Mouse (Mus musculus): ENCODE data around the gene Rad21l. TPM values are rescaled to one million over a fixed set of nuclear protein-coding genes. Genes with fewer than 3 reads are reported as not detected.
A peak's percentile ranks its signal among the peaks of the same experiment; 100 is the strongest.

The Rad21l gene
- 1 to 10 TPM; 1.8 to 2.5 (median 2.2) TPM for total RNA-seq (2022)

- DNase-seq (ENCODE audit: low spot score in 2 of 2) = no peak
Measured at GRCm38 (mm10) chr2:151668433-151668832, at the start of gene Rad21l. Gene Rad21l (minus strand): TSS chr2:151668533.

DNA sequence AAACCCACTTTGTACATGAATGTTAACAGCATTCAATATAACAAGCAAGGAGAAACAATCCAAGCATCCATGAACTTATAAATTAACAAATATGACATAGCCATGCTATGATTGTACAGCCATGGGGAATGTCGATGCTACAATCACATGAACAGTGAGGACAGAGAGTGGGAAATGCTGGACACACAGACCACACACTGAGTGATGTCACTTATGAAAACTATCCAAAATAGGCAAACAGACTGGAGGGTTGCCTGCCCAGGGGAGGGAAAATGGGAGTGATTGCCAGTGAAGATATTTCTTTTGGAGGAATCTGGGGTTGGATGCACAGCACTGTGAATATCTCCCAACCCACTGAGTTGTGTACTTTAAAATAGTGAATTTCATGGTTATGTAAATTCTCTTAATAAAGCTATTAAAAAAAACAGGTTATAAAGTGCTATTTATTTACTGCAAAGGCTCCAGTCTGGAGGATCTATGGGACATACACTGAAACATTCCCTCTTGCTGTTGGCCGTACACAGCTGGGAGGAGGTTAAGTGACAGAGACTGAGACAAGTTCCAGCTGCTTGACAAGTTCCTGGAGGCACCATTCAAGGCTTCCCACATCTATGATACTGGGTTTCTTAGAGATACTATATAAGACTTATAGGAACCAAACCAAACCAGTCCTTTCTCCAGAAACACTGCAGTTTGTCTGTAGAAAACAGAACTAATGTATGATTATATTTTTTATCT is 48.2 kb upstream of the Rad21l start:
- DNase-seq (ENCODE audit: low spot score in 2 of 2) = no peak

- DNase-seq (ENCODE audit: low spot score in 2 of 2) = no peak
Measured at GRCm38 (mm10) chr2:151715526-151715925, 47.2 kb upstream of the Rad21l start.

DNA sequence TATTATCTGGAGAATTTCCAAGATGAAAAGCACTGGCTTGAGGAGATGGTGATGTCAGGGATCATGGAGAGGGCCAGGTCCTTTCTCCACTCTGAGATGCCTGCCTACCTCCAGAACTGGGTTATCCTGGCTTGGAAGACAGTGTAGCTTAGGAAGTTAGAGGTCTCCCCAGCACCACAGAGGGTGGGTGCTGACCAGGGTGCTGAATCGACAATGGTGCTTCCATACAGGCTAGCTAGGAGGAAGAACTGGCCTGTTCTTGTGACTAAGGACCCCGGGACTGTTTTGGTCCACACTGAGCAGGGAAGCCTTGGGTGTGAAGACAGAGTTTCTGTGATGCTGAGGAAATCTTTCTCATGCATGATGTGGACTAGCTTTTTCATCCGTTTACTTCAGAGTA is 44.3 kb upstream of the Rad21l start:
- no peak for DNase-seq (ENCODE audit: low spot score in 2 of 2)

- no peak for DNase-seq (ENCODE audit: low spot score in 2 of 2)
Measured at GRCm38 (mm10) chr2:151702851-151703190, 34.5 kb upstream of the Rad21l start.

- peak in 1 of 2 experiments; percentile 23 for DNase-seq (ENCODE audit: low spot score in 2 of 2)
Measured at GRCm38 (mm10) chr2:151702146-151702850, 34.0 kb upstream of the Rad21l start.

GRCm38 (mm10) chr2:151701231-151702145 is 33.2 kb upstream of the Rad21l start, which contains the start of gene Tmem74b:
Gene Tmem74b (plus strand): TSS chr2:151702008.
- DNase-seq (ENCODE audit: low spot score in 2 of 2) = no peak

DNA sequence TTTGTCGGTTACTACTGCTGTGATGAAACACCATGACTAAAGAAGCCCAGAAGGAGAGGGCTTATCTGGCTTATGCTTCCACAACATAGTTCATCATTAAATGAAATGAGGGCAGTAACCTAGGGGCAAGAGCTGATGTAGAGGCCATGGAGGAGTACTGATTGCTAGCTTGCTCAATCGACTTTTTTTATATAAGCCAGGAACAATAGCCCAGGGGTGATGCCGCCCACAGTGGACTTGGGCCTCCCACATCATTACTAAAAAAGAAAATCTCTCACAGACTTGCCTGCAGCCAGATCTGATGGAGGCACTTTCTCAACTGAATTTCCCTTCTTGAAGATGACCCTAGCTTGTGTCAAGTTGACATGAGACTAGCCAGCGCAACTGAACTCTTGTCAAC is 14.6 kb upstream of the Rad21l start:
- no peak for DNase-seq (ENCODE audit: low spot score in 2 of 2)

GRCm38 (mm10) chr2:151682357-151682756 is 14.0 kb upstream of the Rad21l start:
- DNase-seq (ENCODE audit: low spot score in 2 of 2) = no peak

DNA sequence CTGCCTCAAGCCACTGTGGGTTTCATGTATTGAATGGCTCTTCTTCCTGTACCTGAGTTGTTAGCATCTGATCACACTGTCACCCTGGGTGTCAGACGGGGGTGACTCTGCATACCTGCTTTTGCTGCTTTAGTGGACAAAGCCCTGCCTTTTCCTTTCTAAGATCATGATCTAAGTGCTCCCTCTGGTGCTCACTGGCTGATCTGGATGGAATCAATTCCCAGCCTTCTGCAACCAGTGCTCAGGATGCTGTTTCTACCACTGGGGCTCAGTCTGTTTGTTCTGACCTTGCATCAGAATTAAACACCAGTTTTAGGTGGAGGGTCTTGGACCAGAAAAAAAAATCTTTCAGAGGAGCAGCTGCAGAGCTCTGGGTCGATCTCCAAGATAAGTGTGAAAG is 7.9 kb upstream of the Rad21l start:
- peak in 1 of 2 experiments; percentile 18 for DNase-seq (ENCODE audit: low spot score in 2 of 2)

DNA sequence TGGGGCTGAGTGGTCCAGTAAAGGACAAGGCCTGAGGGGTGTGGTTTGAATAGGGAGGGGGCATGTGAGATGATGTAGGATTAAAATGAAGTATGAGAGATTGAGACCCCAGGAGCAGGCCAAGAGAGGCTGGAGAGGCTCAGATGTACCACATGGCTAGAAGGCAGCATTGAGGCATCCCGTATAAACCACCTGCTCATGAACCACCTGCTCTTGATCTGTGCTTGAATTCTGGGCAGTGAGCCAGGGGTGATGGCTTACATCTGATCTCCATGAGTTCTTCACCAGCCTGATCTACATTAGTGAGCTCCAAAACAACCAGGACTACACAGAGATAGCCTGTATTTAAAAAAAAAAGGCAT is 2.6 kb upstream of the Rad21l start:
- DNase-seq (ENCODE audit: low spot score in 2 of 2) = no peak

GRCm38 (mm10) chr2:151670026-151670967 is 2.0 kb upstream of the Rad21l start:
- no peak for DNase-seq (ENCODE audit: low spot score in 2 of 2)

DNA sequence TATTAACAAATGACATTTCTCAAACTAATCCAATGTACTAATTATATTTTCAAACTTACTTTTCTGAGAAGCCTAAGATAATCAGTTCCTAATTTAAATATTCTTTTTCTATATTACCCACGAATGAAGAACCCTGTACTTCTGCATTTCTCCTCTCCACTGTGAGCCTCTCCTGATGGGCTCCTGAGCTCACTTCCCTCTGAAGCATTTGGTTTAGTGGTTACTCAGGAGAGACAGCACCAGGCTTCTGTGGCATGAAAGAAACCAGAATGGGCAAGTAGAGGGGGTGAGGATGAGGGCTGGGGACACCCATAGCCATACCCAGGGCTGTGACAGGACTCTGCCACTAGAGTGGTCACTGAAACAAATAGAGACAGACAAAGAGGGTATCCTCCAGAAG is 16.3 kb downstream of the Rad21l start:
- no peak for DNase-seq (ENCODE audit: low spot score in 2 of 2)

DNA sequence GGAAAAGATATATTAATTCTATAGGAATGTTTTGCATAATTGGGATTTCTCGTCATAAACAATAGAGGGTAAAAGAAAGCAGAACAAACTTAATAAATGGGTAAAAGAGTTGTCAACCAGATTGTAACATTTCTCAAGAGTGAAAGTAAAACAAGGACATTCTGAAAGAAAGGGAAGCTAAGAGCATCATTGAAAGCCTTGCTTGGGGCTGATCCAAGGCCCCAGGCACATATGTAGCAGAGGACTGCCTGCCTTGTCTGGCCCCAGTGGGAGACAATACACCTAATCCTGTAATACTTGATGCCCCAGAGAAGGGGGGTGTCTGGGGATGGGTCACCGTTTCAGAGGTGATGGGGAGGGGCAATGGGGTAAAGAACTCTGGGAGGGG is 32.3 kb downstream of the Rad21l start:
- no peak for DNase-seq (ENCODE audit: low spot score in 2 of 2)

GRCm38 (mm10) chr2:151635362-151636014 is 32.8 kb downstream of the Rad21l start:
- no peak for DNase-seq (ENCODE audit: low spot score in 2 of 2)

DNA sequence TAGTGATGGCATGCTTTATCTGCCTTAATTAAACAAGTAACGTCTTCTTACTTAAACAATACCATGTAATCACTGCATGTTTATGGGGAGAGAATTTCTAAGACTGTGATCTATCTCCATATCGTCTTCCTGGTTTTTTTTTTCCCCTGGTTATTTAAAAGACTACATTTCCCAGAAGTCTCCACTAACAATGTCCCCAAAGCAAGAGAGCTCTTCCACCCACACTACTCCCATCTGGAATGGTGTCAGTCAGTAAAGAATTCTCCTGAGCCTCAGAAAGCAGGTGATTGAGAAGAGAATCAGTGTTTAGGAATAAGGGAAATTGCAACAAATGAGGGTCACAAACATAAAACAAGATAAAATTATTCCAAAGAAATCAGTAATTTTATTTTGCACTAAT is 33.4 kb downstream of the Rad21l start:
- no peak for DNase-seq (ENCODE audit: low spot score in 2 of 2)

- DNase-seq (ENCODE audit: low spot score in 2 of 2) = no peak
Measured at GRCm38 (mm10) chr2:151632982-151633381, 35.4 kb downstream of the Rad21l start.

GRCm38 (mm10) chr2:151632159-151632814 is 36.0 kb downstream of the Rad21l start, which contains the start of gene Snph:
Gene Snph (minus strand): TSS chr2:151632593.
- DNase-seq (ENCODE audit: low spot score in 2 of 2) = peak; percentile 74 to 79

DNA sequence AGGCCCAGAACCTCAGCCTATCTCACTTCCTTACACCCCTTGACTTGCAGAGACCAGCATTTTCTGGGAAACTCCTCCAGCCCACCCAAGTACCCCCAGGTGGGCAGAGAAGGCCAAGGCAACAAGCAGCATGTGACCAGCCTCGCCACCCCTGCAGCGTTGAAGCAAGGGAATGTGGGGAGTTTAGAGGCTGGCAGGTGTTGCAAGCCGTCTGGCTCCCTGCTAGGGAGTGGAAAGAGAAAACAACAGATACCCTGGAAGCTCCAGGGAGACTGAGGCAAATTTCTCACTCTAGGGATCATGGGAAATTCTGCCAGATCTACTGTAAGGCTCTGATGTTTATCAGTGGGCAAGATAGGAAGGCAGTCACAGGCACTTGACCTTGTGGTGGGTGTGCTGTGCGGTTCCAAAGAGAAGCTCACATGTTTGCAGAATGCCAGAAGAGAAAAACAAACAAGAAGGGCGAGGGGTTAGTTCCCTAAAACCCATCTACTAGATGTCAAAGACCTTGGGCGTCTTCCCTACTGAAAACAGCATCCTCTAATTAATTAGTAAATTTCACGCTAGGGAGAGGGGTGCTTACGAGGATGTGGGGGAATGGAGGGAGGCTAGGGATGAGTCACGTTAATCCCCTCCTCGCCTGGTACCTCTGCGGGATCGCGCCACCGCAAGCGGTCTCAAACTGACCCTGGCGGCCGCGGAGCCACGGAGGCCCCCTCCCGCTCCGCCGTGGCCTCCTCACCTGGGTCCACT is 36.8 kb downstream of the Rad21l start:
- DNase-seq (ENCODE audit: low spot score in 2 of 2) = peak in 1 of 2 experiments; percentile 38

Measured in layer of hippocampus, adult 8-10 months (tissue).